8 mouse cellular contexts compared by ENCODE assay signal in the genomic region with DNA sequence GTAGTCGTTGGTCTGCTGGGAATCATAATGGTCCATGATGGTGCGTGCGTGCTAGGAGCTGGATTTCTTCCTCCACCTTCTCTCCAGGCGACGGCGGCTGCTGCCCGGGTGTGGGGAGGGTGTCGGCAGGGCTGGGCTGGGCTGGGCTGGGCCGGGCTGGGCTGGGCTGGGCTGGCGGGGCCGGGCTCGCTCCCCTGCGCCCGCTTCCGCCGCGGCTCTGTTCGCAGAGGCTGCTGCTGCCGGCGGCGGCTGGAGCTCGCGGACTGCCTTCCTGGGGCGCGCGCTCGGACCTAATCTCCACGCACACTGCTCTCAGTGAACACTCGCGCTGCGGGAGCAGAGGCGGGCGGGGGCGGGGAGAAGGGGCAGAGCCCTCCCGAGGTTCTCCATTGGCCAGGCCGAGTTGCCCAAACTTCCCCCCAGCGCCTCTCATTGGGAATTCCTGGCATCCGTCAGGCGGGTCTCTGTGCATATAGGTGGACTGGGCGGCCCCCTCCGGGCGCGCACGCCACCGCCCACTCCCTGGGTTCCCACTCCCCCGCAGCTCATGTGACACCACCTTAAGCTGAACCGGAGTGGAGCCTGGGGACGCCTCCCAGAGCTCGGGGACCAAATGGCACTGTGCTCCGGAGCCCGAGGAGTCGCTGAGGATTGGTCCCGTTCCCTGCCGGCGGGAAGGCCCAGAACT. TPM values are rescaled to one million over a fixed set of nuclear protein-coding genes. Genes with fewer than 3 reads are reported as not detected.
DNase-seq lines count a peak whose midpoint lies in the region; ATAC-seq and TF ChIP-seq lines count a peak whose summit lies in the region.

A gene (minus strand): TSS at position 316 of the 688 bp plus-strand sequence.

- peak; percentile 86 for ATAC-seq in Patski
- peak; percentile 93 for ATAC-seq in hindbrain, embryonic 11.5 days (ENCODE audit: low FRiP score)
- peak; percentile 93 for ATAC-seq in lung, postnatal 0 days

- TF ChIP-seq CTCF in Patski (IDR thresholded peaks at IDR 0.05): no peak
- TF ChIP-seq CTCF in lung, postnatal 0 days (IDR thresholded peaks at IDR 0.05): peak; percentile 42

- H3K27ac ChIP-seq in hindbrain, embryonic 11.5 days (ENCODE audit: low read depth, low read length): peak within 1 kb of the TSS; percentile 81
- H3K27ac ChIP-seq in lung, postnatal 0 days (ENCODE audit: low read length): peak within 1 kb of the TSS; percentile 96

- no peaks in the 10 kb centered on the region for H3K27me3 ChIP-seq in Patski
- no peaks in the 10 kb centered on the region; the same call in none of the 2 replicates for H3K27me3 ChIP-seq in hindbrain, embryonic 11.5 days (ENCODE audit: control insufficient read depth, insufficient read depth, low read length)
- H3K27me3 ChIP-seq in lung, postnatal 0 days (replicated peaks; ENCODE audit: insufficient read depth, low read length): no peaks in the 10 kb centered on the region

- WGBS in hindbrain, embryonic 11.5 days: under 1% methylated on average over 50 of the region's 55 CpGs
- WGBS in lung, postnatal 0 days: 1% methylated on average over 47 of the region's 55 CpGs

- H3K9ac ChIP-seq in hindbrain, embryonic 11.5 days (ENCODE audit: low read depth, low read length): peak within 1 kb of the TSS; percentile 78
- H3K9ac ChIP-seq in lung, postnatal 0 days (replicated peaks; ENCODE audit: low read depth): peak within 1 kb of the TSS; percentile 91

- H3K4me1 ChIP-seq in hindbrain, embryonic 11.5 days (replicated peaks; ENCODE audit: control insufficient read depth, insufficient read depth, low read length): peaks cover 3% of the 10 kb centered on the region; the same call in 1 of the 2 replicates
- peaks cover 7% of the 10 kb centered on the region; the same call in 1 of the 2 replicates for H3K4me1 ChIP-seq in lung, postnatal 0 days (ENCODE audit: insufficient read depth, low read depth, low read length)

- peak; percentile 61 for TF ChIP-seq EP300 in lung, postnatal 0 days (IDR thresholded peaks at IDR 0.05)

- peak; percentile 82 for DNase-seq in Patski (ENCODE audit: low read depth, low spot score)
- peak; percentile 85 to 88 for DNase-seq in cerebellum, postnatal 14 days
- peak; percentile 92 to 94 for DNase-seq in frontal cortex, postnatal 10 days (ENCODE audit: low spot score in 2 of 2)
- peak; percentile 90 for DNase-seq in hindbrain, embryonic 11.5 days (ENCODE audit: low spot score)
- DNase-seq in layer of hippocampus, postnatal 10 days (ENCODE audit: low spot score in 2 of 2): peak; percentile 86 to 90
- peak; percentile 98 for DNase-seq in lung, postnatal 0 days (ENCODE audit: low spot score)
- DNase-seq in ovary, postnatal 36 days (ENCODE audit: low spot score): peak; percentile 93
- DNase-seq in thymus, postnatal 14 days: peak; percentile 79

- peak within 1 kb of the TSS; percentile 95 for H3K4me2 ChIP-seq in hindbrain, embryonic 11.5 days (replicated peaks; ENCODE audit: low read depth, low read length)
- peak within 1 kb of the TSS; percentile 87 for H3K4me2 ChIP-seq in lung, postnatal 0 days (replicated peaks; ENCODE audit: low read depth, low read length)

- H3K4me3 ChIP-seq in hindbrain, embryonic 11.5 days (ENCODE audit: low read depth, low read length): peak within 1 kb of the TSS; percentile 59
- peak within 1 kb of the TSS; percentile 83 for H3K4me3 ChIP-seq in lung, postnatal 0 days (ENCODE audit: low read depth, low read length)

- in situ Hi-C loops in Patski (cut with MboI; ENCODE audit: low pct_unique_long_range_greater_than_20kb): loop anchor here (10.0 kb wide), 1 partner anchor 95 kb away; no protein-coding TSS in a partner anchor

- no peaks in the 10 kb centered on the region for H3K9me3 ChIP-seq in hindbrain, embryonic 11.5 days (ENCODE audit: control insufficient read depth, low read length)
- no peaks in the 10 kb centered on the region for H3K9me3 ChIP-seq in lung, postnatal 0 days (ENCODE audit: low read length)

- CTCF ChIA-PET in Patski (lab: Charles Lee): interaction anchor here (1.3 to 1.5 kb wide), 2 partner anchors 107 to 117 kb away, joined by 3 to 5 read pairs; no protein-coding TSS in a partner anchor

- POLR2A ChIA-PET in Patski (lab: Charles Lee): interaction anchor here (0.5 to 1.6 kb wide), 4 partner anchors 36 to 114 kb away, joined by 3 to 8 read pairs (median 3); no protein-coding TSS in a partner anchor

- no peaks in the 10 kb centered on the region for H3K36me3 ChIP-seq in hindbrain, embryonic 11.5 days (ENCODE audit: control insufficient read depth, insufficient read depth, low read length)
- H3K36me3 ChIP-seq in lung, postnatal 0 days (ENCODE audit: insufficient read depth, low read length): no peaks in the 10 kb centered on the region

RNA-seq across cellular contexts. Expression of the gene that starts here (rescaled TPM):
- 279 TPM for polyA plus RNA-seq in Patski (2021)
- 19.1 and 23.4 TPM in 2 replicates for polyA plus RNA-seq in hindbrain, embryonic 11.5 days (2014; fragmentation: Nextera tagmentation; extraction: Ambion mirVana)
- total RNA-seq in layer of hippocampus, postnatal 10 days (2021): 10 to 100 TPM; 69.2 to 77.9 TPM
- 30.0 and 31.0 TPM in 2 replicates for polyA plus RNA-seq in lung, postnatal 0 days (2015; fragmentation: Nextera tagmentation; extraction: Ambion mirVana)

Comparison
In these comparisons a context has a peak if more than half of its experiments do, and no peak if none do; other contexts are left out.
1. Peak in every context shown above with its lines: DNase-seq, ATAC-seq, H3K4me3 ChIP-seq and H3K27ac ChIP-seq.